Mouse (Mus musculus) cerebellum, adult 2 months (tissue): Measurements from ENCODE around the gene Surf6.

Experiments used
- CTCF ChIP-seq: fragments of 200-500 bp; IDR thresholded peaks from 2 replicates; pipeline ENCODE4 v1.5.1; 2011; ENCODE audit warnings: low read depth, mild to moderate bottlenecking, control low read depth, low read length, moderate library complexity, borderline replicate concordance; ENCODE audit not compliant: insufficient read depth
- POLR2A ChIP-seq: fragments of 200-500 bp; IDR thresholded peaks from 2 replicates; pipeline ENCODE4 v1.6.1; 2011; ENCODE audit warnings: low read length, control low read depth, borderline replicate concordance; ENCODE audit not compliant: insufficient read depth

- TF ChIP-seq POLR2A (no peak), CTCF (no peak)
Observed at GRCm38 (mm10) chr2:26927745-26928476, 25.2 kb upstream of the Surf6 start.
